Mouse (Mus musculus) cerebellum, postnatal 25 days (tissue): ENCODE results near the gene Myo3b.

Experiments
- DNase-seq, 2 experiments: peaks; one replicate each; pipeline ENCODE4 v3.0.0; 2021; ENCODE audit warnings: mixed read lengths in 2 of 2

Myo3b gene

GRCm38 (mm10) chr2:70388645-70389044 lies 349.7 kb downstream of the Myo3b start:
- DNase-seq, result no peak

- no peak for DNase-seq
Observed at GRCm38 (mm10) chr2:70389162-70389561, 350.2 kb downstream of the Myo3b start.

GRCm38 (mm10) chr2:70397734-70398276 lies 358.9 kb downstream of the Myo3b start:
- no peak for DNase-seq

GRCm38 (mm10) chr2:70399441-70400115 lies 360.7 kb downstream of the Myo3b start:
- DNase-seq, result no peak

- DNase-seq, result no peak
Observed at GRCm38 (mm10) chr2:70400321-70400720, 361.4 kb downstream of the Myo3b start.

- DNase-seq, result no peak
Observed at GRCm38 (mm10) chr2:70404301-70404700, 365.4 kb downstream of the Myo3b start.

GRCm38 (mm10) chr2:70406846-70407245 lies 367.9 kb downstream of the Myo3b start:
- no peak for DNase-seq

- peak in 1 of 2 experiments; percentile 6 for DNase-seq
Observed at GRCm38 (mm10) chr2:70407729-70408128, 368.8 kb downstream of the Myo3b start.

- DNase-seq, result peak; percentile 42 to 60
Observed at GRCm38 (mm10) chr2:70410298-70410885, 371.5 kb downstream of the Myo3b start.

GRCm38 (mm10) chr2:70412315-70412714 lies 373.4 kb downstream of the Myo3b start:
- DNase-seq, result no peak

- DNase-seq, result no peak
Observed at GRCm38 (mm10) chr2:70414386-70414785, 375.5 kb downstream of the Myo3b start.

- DNase-seq, result no peak
Observed at GRCm38 (mm10) chr2:70415521-70415920, 376.6 kb downstream of the Myo3b start.

- DNase-seq, result no peak
Observed at GRCm38 (mm10) chr2:70419336-70419735, 380.4 kb downstream of the Myo3b start.

GRCm38 (mm10) chr2:70421144-70421874 lies 382.4 kb downstream of the Myo3b start:
- no peak for DNase-seq

- DNase-seq, result no peak
Observed at GRCm38 (mm10) chr2:70425611-70426010, 386.7 kb downstream of the Myo3b start.

GRCm38 (mm10) chr2:70443035-70443434 lies 404.1 kb downstream of the Myo3b start:
- peak; percentile 37 to 56 for DNase-seq

GRCm38 (mm10) chr2:70444141-70444540 lies 405.2 kb downstream of the Myo3b start:
- peak; percentile 49 to 68 for DNase-seq

GRCm38 (mm10) chr2:70456205-70456604 lies 417.3 kb downstream of the Myo3b start:
- no peak for DNase-seq

- DNase-seq, result no peak
Observed at GRCm38 (mm10) chr2:70463606-70464005, 424.7 kb downstream of the Myo3b start.

- no peak for DNase-seq
Observed at GRCm38 (mm10) chr2:70471136-70471535, 432.2 kb downstream of the Myo3b start.

- peak; percentile 13 to 36 for DNase-seq
Observed at GRCm38 (mm10) chr2:70471861-70472620, 433.1 kb downstream of the Myo3b start.
